Mouse (Mus musculus) small intestine, adult 2 months (tissue): ENCODE data around the gene Il17ra.

Experiments used
- CTCF ChIP-seq: fragments of 200-500 bp; IDR thresholded peaks from 2 replicates; pipeline ENCODE4 v1.5.1; 2012; ENCODE audit warnings: low read depth, mild to moderate bottlenecking, control low read depth, inconsistent platforms, low read length, moderate library complexity, mixed read lengths; ENCODE audit not compliant: insufficient replicate concordance, insufficient read length; ENCODE audit errors: extremely low read depth
- POLR2A ChIP-seq: fragments of 200-500 bp; IDR thresholded peaks from 2 replicates; pipeline ENCODE4 v1.6.1; 2012; ENCODE audit warnings: low read depth, mild to moderate bottlenecking, control low read depth, inconsistent platforms, low read length, moderate library complexity

GRCm38 (mm10) chr6:120491862-120492498, 28.9 kb downstream of the Il17ra start:
- no peak for TF ChIP-seq POLR2A
- no peak for TF ChIP-seq CTCF
